Mouse (Mus musculus): ENCODE measurements around the gene Fam219a. TPM values are rescaled to one million over a fixed set of nuclear protein-coding genes. Genes with fewer than 3 reads are reported as not detected.

Fam219a gene
- polyA plus RNA-seq, 1 experiment from 2014 or later: 2.3 TPM

DNA sequence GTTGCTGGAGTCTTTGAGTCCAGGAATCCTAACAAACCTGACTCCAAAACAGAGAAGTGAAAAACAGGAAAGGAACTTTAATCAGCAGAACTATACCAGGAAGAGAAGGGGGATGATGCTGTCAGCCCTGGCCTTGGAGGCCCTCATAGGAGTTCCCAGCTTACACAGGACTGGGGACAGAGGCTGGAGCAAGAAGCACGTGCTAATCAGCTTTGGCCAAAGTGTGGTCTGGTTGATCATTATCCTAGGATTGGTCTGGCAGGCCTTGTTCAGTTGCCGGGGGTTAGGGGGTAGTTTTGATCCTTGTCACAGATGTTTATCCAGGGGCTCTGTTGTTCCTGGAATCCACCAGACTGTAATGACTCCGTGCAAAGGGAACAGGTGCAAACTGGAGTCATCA, 75.0 kb downstream of the Fam219a start:
- no peaks in the 10 kb centered on the region for H3K36me3 ChIP-seq
- no peak overlapping the region for H3K27ac ChIP-seq (replicated peaks)
- H3K4me1 ChIP-seq: peaks cover 23% of the 10 kb centered on the region
- H3K4me2 ChIP-seq: no peak overlapping the region
- no peak overlapping the region for H3K4me3 ChIP-seq
- WGBS: 42% methylated on average over 3 of the region's 3 CpGs
- H3K9me3 ChIP-seq: no peaks in the 10 kb centered on the region
- H3K27me3 ChIP-seq (replicated peaks): peaks cover 50% of the 10 kb centered on the region
- ATAC-seq (ENCODE audit: extremely low read depth, insufficient number of reproducible peaks, low FRiP score, low TSS enrichment): no peak
- no peak overlapping the region for H3K9ac ChIP-seq

GRCm38 (mm10) chr4:41493464-41494116, 75.7 kb downstream of the Fam219a start:
- H3K9ac ChIP-seq: no peak overlapping the region
- H3K27me3 ChIP-seq (replicated peaks): peaks cover 47% of the 10 kb centered on the region
- H3K4me3 ChIP-seq: no peak overlapping the region
- ATAC-seq (ENCODE audit: extremely low read depth, insufficient number of reproducible peaks, low FRiP score, low TSS enrichment): no peak
- WGBS: 70% methylated on average over 3 of the region's 3 CpGs
- peaks cover 16% of the 10 kb centered on the region for H3K4me1 ChIP-seq
- H3K9me3 ChIP-seq: no peaks in the 10 kb centered on the region
- no peaks in the 10 kb centered on the region for H3K36me3 ChIP-seq
- no peak overlapping the region for H3K27ac ChIP-seq (replicated peaks)
- no peak overlapping the region for H3K4me2 ChIP-seq

DNA sequence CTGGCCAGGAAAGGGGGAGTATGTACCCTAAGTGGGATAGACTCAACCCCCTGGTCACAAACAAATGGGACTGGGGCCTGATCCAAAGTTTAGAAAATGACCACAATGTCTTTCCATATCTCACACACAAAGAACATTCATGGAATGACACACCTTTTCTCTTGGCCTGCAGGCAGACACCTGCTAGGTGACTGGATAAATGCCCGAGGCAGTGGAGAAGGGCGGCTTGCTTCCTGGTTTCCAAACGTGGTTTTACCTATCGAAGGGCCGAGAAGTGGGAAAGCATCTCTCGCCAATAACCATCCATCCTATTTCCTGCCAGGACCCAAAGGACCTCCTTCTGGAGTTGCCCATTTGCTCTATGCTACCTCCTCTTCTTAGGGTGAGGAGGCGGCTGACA, 76.4 kb downstream of the Fam219a start:
- 69% methylated on average over 7 of the region's 7 CpGs for WGBS

DNA sequence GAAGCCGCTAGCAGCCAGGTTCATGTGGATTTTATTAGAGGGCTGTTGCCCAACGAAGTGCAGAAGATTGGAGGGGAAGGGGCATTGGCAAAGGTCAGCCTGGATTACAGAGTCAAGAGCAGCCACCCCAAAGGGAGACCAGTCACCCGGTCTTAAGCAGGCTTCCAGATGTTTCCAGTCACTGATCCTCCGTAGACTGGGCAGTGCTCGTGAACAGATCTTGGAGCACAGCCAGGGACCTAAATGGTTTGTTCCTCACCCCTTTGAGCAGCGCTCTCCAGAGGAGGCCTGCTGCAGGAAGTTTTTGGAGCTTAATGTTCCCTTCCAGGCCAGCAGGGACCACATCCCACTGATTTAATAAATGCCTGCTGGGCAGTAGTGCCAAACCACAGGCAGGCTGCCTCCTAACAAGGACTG, 87.7 kb downstream of the Fam219a start:
- peak overlapping the region; percentile 22; the same call in 1 of the 2 replicates for H3K27ac ChIP-seq (replicated peaks)
- H3K9ac ChIP-seq: no peak overlapping the region
- no peak overlapping the region for H3K4me2 ChIP-seq
- peaks cover 25% of the 10 kb centered on the region for H3K36me3 ChIP-seq
- 38% methylated on average over 6 of the region's 6 CpGs for WGBS
- peaks cover 16% of the 10 kb centered on the region for H3K4me1 ChIP-seq
- ATAC-seq (ENCODE audit: extremely low read depth, insufficient number of reproducible peaks, low FRiP score, low TSS enrichment): no peak
- H3K27me3 ChIP-seq (replicated peaks): no peaks in the 10 kb centered on the region
- H3K9me3 ChIP-seq: peaks cover 6% of the 10 kb centered on the region
- no peak overlapping the region for H3K4me3 ChIP-seq

More for the DNA sequence above, 76.4 kb downstream of the Fam219a start:
- Histone ChIP-seq H3K27me3 (replicated peaks) (peaks cover 42% of the 10 kb centered on the region), H3K27ac (replicated peaks) (no peak overlapping the region), H3K9me3 (no peaks in the 10 kb centered on the region), H3K4me2 (no peak overlapping the region), H3K4me1 (peaks cover 9% of the 10 kb centered on the region), H3K36me3 (no peaks in the 10 kb centered on the region), H3K4me3 (no peak overlapping the region), H3K9ac (no peak overlapping the region)
- no peak for ATAC-seq (ENCODE audit: extremely low read depth, insufficient number of reproducible peaks, low FRiP score, low TSS enrichment)

GRCm38 (mm10) chr4:41480254-41480653, 89.1 kb downstream of the Fam219a start:
- H3K4me2 ChIP-seq: no peak overlapping the region
- H3K9me3 ChIP-seq: no peaks in the 10 kb centered on the region
- peak overlapping the region; percentile 64; the same call in 1 of the 2 replicates for H3K27ac ChIP-seq (replicated peaks)
- H3K4me1 ChIP-seq: peaks cover 16% of the 10 kb centered on the region
- H3K27me3 ChIP-seq (replicated peaks): no peaks in the 10 kb centered on the region
- no peak for ATAC-seq (ENCODE audit: extremely low read depth, insufficient number of reproducible peaks, low FRiP score, low TSS enrichment)
- 70% methylated on average over 8 of the region's 8 CpGs for WGBS
- H3K4me3 ChIP-seq: no peak overlapping the region
- peaks cover 25% of the 10 kb centered on the region for H3K36me3 ChIP-seq
- no peak overlapping the region for H3K9ac ChIP-seq

DNA sequence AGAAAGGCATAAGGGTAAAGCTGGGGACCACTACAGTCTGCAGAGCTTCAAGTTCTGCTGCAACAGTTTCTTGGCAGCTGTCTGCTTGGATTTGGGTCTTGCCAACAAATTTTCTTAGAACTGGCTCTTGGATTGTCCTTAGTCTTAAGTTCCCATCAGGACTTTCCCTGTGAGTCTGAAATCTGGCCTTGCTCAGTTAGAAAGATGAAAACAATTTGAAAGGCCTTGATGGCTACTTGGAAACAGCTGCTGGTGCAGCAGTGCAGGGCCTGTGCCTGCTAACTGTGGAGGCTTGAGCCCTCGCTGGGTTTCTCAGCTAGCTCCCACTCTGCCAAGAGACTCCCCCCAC, 89.9 kb downstream of the Fam219a start:
- H3K27me3 ChIP-seq (replicated peaks): no peaks in the 10 kb centered on the region
- H3K4me3 ChIP-seq: no peak overlapping the region
- H3K27ac ChIP-seq (replicated peaks): 0 out of 2 replicates have a peak overlapping the region, but pooled peaks have one; percentile 64
- no peak overlapping the region for H3K4me2 ChIP-seq
- no peak overlapping the region for H3K9ac ChIP-seq
- no peak for ATAC-seq (ENCODE audit: extremely low read depth, insufficient number of reproducible peaks, low FRiP score, low TSS enrichment)
- H3K4me1 ChIP-seq: peaks cover 16% of the 10 kb centered on the region
- 74% methylated on average over 1 of the region's 1 CpGs for WGBS
- peaks cover 25% of the 10 kb centered on the region for H3K36me3 ChIP-seq
- H3K9me3 ChIP-seq: no peaks in the 10 kb centered on the region

DNA sequence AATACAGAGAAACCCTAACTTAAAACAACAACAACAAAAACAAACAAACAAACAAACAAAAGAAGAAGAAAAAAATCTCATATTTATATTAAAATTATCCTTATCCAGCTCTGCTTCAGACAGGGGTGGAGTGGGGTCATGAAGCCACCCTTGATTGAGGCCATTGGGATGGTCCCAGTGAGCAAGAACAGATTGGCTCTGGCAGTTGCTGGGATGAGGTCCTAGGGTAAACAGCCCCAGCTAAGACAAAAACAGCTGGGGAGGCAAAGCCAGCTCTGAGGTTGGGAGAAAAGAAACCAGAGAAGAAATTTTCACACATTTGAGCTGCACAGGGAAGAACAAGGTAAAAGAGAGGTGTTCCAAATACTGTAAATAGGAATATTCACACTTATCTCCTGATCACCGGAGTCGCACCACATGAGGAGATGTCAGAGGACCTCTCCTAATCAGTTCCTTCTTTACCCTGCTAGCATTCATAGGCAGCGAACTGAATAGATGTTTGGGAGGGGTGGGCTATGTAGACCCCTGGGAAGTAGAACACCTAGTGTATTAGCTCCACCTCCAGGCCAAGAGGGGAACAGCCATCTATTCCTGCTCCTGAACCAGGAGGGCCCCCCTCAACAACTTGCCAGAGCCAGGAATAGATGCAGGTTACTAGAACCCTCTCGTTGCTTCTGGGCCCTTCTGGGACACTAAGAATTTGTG, 90.4 kb downstream of the Fam219a start:
- peaks cover 16% of the 10 kb centered on the region for H3K4me1 ChIP-seq
- H3K9me3 ChIP-seq: no peaks in the 10 kb centered on the region
- no peak overlapping the region for H3K27ac ChIP-seq (replicated peaks)
- no peak overlapping the region for H3K4me3 ChIP-seq
- no peaks in the 10 kb centered on the region for H3K27me3 ChIP-seq (replicated peaks)
- no peak overlapping the region for H3K4me2 ChIP-seq
- no peak overlapping the region for H3K9ac ChIP-seq
- no peak for ATAC-seq (ENCODE audit: extremely low read depth, insufficient number of reproducible peaks, low FRiP score, low TSS enrichment)
- H3K36me3 ChIP-seq: peaks cover 25% of the 10 kb centered on the region
- WGBS: 56% methylated on average over 4 of the region's 4 CpGs

- no peak overlapping the region for H3K27ac ChIP-seq (replicated peaks)
- 73% methylated on average over 9 of the region's 9 CpGs for WGBS
Observed at GRCm38 (mm10) chr4:41477648-41478160, 91.6 kb downstream of the Fam219a start.

DNA sequence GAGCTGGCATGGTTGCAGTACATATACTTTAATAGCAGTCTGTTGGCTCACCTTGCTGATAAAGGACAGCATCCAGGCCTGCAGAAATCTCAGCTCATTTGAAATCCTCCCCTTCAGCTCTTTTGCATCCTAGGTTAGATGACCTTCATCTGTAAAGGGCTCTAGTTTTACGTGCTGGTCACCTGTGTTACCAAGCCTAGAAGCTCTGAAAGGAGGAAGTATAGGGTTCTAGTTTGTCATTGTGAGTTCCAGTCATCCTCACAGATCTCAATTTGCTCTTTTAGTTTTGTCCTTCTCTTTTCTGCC, 98.0 kb downstream of the Fam219a start:
- WGBS: 70% methylated on average over 1 of the region's 1 CpGs
- no peak for ATAC-seq (ENCODE audit: extremely low read depth, insufficient number of reproducible peaks, low FRiP score, low TSS enrichment)
- no peak overlapping the region for H3K4me3 ChIP-seq
- H3K9ac ChIP-seq: no peak overlapping the region
- no peaks in the 10 kb centered on the region for H3K36me3 ChIP-seq
- H3K27me3 ChIP-seq (replicated peaks): no peaks in the 10 kb centered on the region
- H3K4me1 ChIP-seq: peaks cover 6% of the 10 kb centered on the region; the same call in 1 of the 2 replicates
- no peak overlapping the region for H3K4me2 ChIP-seq
- H3K27ac ChIP-seq (replicated peaks): no peak overlapping the region
- H3K9me3 ChIP-seq: no peaks in the 10 kb centered on the region

More at GRCm38 (mm10) chr4:41477648-41478160, 91.6 kb downstream of the Fam219a start:
- Histone ChIP-seq H3K9ac (no peak overlapping the region), H3K36me3 (peaks cover 25% of the 10 kb centered on the region), H3K4me2 (no peak overlapping the region), H3K4me3 (no peak overlapping the region), H3K9me3 (no peaks in the 10 kb centered on the region), H3K27me3 (replicated peaks) (no peaks in the 10 kb centered on the region), H3K4me1 (peaks cover 16% of the 10 kb centered on the region)
- ATAC-seq (ENCODE audit: extremely low read depth, insufficient number of reproducible peaks, low FRiP score, low TSS enrichment): no peak

DNA sequence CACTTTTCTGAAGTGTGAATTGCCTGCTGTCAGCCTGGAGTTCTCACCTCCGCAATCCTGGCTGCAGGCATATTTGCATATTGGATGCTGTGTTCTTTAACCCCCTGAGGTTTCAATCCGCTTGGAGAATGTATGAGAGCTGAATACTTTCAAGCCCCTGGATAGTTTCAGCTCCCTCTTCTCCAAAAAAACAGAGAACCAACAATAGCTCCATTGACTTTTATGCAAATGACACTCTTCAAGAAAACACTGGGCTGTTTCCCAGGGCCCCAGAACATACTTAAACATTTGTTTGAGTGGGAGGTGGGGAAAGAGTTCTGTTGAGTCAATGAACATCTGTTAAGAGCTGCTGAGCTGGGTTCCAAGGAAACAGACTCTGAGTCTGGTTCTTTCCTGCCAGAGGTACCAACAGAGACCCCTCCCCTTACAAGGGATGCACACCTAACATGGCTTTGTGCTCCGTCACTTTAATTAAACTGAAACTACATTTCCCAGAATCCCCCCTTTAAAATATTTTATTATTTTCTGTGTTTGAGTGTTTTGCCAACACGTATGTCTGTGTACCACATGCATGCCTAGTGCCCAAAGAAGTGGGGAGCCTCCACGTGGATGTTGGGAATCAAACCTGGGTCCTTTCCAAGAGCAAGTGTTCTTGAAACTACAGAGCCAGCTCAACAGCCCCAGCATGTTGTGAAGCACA, 98.5 kb downstream of the Fam219a start:
- 45% methylated on average over 5 of the region's 5 CpGs for WGBS
- H3K9ac ChIP-seq: 0 out of 2 replicates have a peak overlapping the region, but pooled peaks have one; percentile 19
- no peaks in the 10 kb centered on the region for H3K9me3 ChIP-seq
- H3K4me3 ChIP-seq: no peak overlapping the region
- no peak for ATAC-seq (ENCODE audit: extremely low read depth, insufficient number of reproducible peaks, low FRiP score, low TSS enrichment)
- H3K36me3 ChIP-seq: no peaks in the 10 kb centered on the region
- H3K27me3 ChIP-seq (replicated peaks): no peaks in the 10 kb centered on the region
- peaks cover 8% of the 10 kb centered on the region; the same call in 1 of the 2 replicates for H3K4me1 ChIP-seq
- no peak overlapping the region for H3K27ac ChIP-seq (replicated peaks)
- no peak overlapping the region for H3K4me2 ChIP-seq

- H3K9me3 ChIP-seq: no peaks in the 10 kb centered on the region
- no peak for ATAC-seq (ENCODE audit: extremely low read depth, insufficient number of reproducible peaks, low FRiP score, low TSS enrichment)
- no peaks in the 10 kb centered on the region for H3K27me3 ChIP-seq (replicated peaks)
- H3K36me3 ChIP-seq: no peaks in the 10 kb centered on the region
- H3K4me1 ChIP-seq: peaks cover 12% of the 10 kb centered on the region
- no peak overlapping the region for H3K4me3 ChIP-seq
- no peak overlapping the region for H3K4me2 ChIP-seq
- 55% methylated on average over 7 of the region's 7 CpGs for WGBS
- H3K9ac ChIP-seq: 0 out of 2 replicates have a peak overlapping the region, but pooled peaks have one; percentile 19
- no peak overlapping the region for H3K27ac ChIP-seq (replicated peaks)
Observed at GRCm38 (mm10) chr4:41470051-41470683, 99.2 kb downstream of the Fam219a start.
